Mouse (Mus musculus) retina, embryonic 14.5 days (tissue): ENCODE data around the gene Cst9.

Experiments
- DNase-seq: peaks from one replicate; pipeline ENCODE4 v3.0.0-alpha.2; 2015; ENCODE audit warnings: low spot score

The Cst9 gene

GRCm38 (mm10) chr2:148834912-148835311 lies at the start of gene Cst9:
TSS of gene Cst9 (plus strand) at chr2:148835147.
- no peak for DNase-seq

- no peak for DNase-seq
These were observed 45.8 kb upstream of the Cst9 start, which contains the start of gene Cst12 for GRCm38 (mm10) chr2:148789142-148789541. TSS of gene Cst12 (plus strand) at chr2:148789361.

GRCm38 (mm10) chr2:148798485-148798884 lies 36.5 kb upstream of the Cst9 start, which contains the start of gene Cst8:
TSS of gene Cst8 (plus strand) at chr2:148798785.
- DNase-seq = no peak

GRCm38 (mm10) chr2:148801491-148801921 lies 33.4 kb upstream of the Cst9 start:
- no peak for DNase-seq

- DNase-seq = no peak
These were observed 28.3 kb upstream of the Cst9 start for GRCm38 (mm10) chr2:148806696-148807095.

- DNase-seq = no peak
These were observed 15.0 kb upstream of the Cst9 start, which contains the start of gene Cst13 for GRCm38 (mm10) chr2:148819909-148820308. TSS of gene Cst13 (plus strand) at chr2:148820081.

- no peak for DNase-seq
These were observed 9.0 kb upstream of the Cst9 start for GRCm38 (mm10) chr2:148825986-148826385.

GRCm38 (mm10) chr2:148838075-148838777 lies 3.3 kb downstream of the Cst9 start:
- DNase-seq = no peak

- DNase-seq = no peak
These were observed 4.3 kb downstream of the Cst9 start for GRCm38 (mm10) chr2:148839224-148839623.

- DNase-seq = peak; percentile 86
These were observed 16.4 kb downstream of the Cst9 start for GRCm38 (mm10) chr2:148851116-148851906.

GRCm38 (mm10) chr2:148856630-148857400 lies 21.9 kb downstream of the Cst9 start:
- DNase-seq = no peak

- no peak for DNase-seq
These were observed 22.6 kb downstream of the Cst9 start for GRCm38 (mm10) chr2:148857506-148857905.

GRCm38 (mm10) chr2:148860993-148861392 lies 26.0 kb downstream of the Cst9 start:
- DNase-seq = no peak

GRCm38 (mm10) chr2:148861693-148862092 lies 26.7 kb downstream of the Cst9 start:
- DNase-seq = no peak

- DNase-seq = no peak
These were observed 30.0 kb downstream of the Cst9 start, which contains the start of gene 9230104L09Rik for GRCm38 (mm10) chr2:148864966-148865365. TSS of gene 9230104L09Rik (minus strand) at chr2:148865038.

- DNase-seq = no peak
These were observed 34.0 kb downstream of the Cst9 start for GRCm38 (mm10) chr2:148868959-148869358.

GRCm38 (mm10) chr2:148870526-148870925 lies 35.6 kb downstream of the Cst9 start:
- no peak for DNase-seq

- no peak for DNase-seq
These were observed 37.9 kb downstream of the Cst9 start for GRCm38 (mm10) chr2:148872860-148873259.

GRCm38 (mm10) chr2:148874224-148874616 lies 39.3 kb downstream of the Cst9 start:
- DNase-seq = no peak

- peak; percentile 67 for DNase-seq
These were observed 39.8 kb downstream of the Cst9 start for GRCm38 (mm10) chr2:148874617-148875334.

- DNase-seq = peak; percentile 85
These were observed 40.4 kb downstream of the Cst9 start, which contains the start of gene Cst3 for GRCm38 (mm10) chr2:148875335-148875811. TSS of gene Cst3 (minus strand) at chr2:148875692.
